Mouse (Mus musculus) limb, embryonic 13.5 days (tissue): ENCODE results near the gene Gm20388. TPM values are rescaled to one million over a fixed set of nuclear protein-coding genes. Genes with fewer than 3 reads are reported as not detected.
A peak's percentile ranks its signal among the peaks of the same experiment; 100 is the strongest.

Experiments used
- ATAC-seq: fragments of 200-750 bp; cut with Nextera tagmentation; 2 replicates; pipeline ENCODE4 v1.8.0; 2017; ENCODE audit warnings: low read depth, moderate number of reproducible peaks, moderate TSS enrichment; ENCODE audit not compliant: low FRiP score
- H3K27ac ChIP-seq: fragments of 300-500 bp; sonication (generic); 2 replicates; pipeline ENCODE4 v1.5.1; 2015; ENCODE audit warnings: inconsistent platforms, mild to moderate bottlenecking, moderate library complexity
- H3K27me3 ChIP-seq: fragments of 300-500 bp; sonication (generic); 2 replicates; pipeline ENCODE4 v1.6.1; 2015; ENCODE audit warnings: mild to moderate bottlenecking, inconsistent platforms
- H3K36me3 ChIP-seq: fragments of 300-500 bp; sonication (generic); 2 replicates; pipeline ENCODE4 v1.6.1; 2015; ENCODE audit warnings: inconsistent platforms, mild to moderate bottlenecking, moderate library complexity
- H3K4me1 ChIP-seq: fragments of 300-500 bp; sonication (generic); 2 replicates; pipeline ENCODE4 v1.6.1; 2015; ENCODE audit warnings: inconsistent platforms
- H3K4me2 ChIP-seq: fragments of 300-500 bp; sonication (generic); replicated peaks from 2 replicates; pipeline ENCODE4 v1.6.1; 2015; ENCODE audit warnings: inconsistent platforms, mild to moderate bottlenecking, moderate library complexity
- H3K4me3 ChIP-seq: fragments of 300-500 bp; sonication (generic); 2 replicates; pipeline ENCODE4 v1.5.1; 2015; ENCODE audit warnings: moderate library complexity, mild to moderate bottlenecking, inconsistent platforms
- H3K9ac ChIP-seq: fragments of 300-500 bp; sonication (generic); 2 replicates; pipeline ENCODE4 v1.6.1; 2015; ENCODE audit warnings: mild to moderate bottlenecking, inconsistent platforms
- H3K9me3 ChIP-seq: fragments of 300-500 bp; sonication (generic); 2 replicates; pipeline ENCODE4 v1.6.1; 2016; ENCODE audit warnings: inconsistent platforms
- WGBS: fragments of 180-500 bp; shearing (Covaris S2); methylation state at CpG from one replicate; pipeline ENCODE4 v1.1.7; 2015; 5-methylcytosine and 5-hydroxymethylcytosine counted together
- polyA plus RNA-seq: library from polyadenylated mRNA; unstranded; fragments of >200 nt; fragmentation: Nextera tagmentation; extraction: Ambion mirVana; gene quantifications from 2 replicates; pipeline ENCODE4 v1.2.1, GENCODE M21; 2015

Gene Gm20388
- polyA plus RNA-seq, 1 experiment from 2014 or later = 7.1 TPM

DNA sequence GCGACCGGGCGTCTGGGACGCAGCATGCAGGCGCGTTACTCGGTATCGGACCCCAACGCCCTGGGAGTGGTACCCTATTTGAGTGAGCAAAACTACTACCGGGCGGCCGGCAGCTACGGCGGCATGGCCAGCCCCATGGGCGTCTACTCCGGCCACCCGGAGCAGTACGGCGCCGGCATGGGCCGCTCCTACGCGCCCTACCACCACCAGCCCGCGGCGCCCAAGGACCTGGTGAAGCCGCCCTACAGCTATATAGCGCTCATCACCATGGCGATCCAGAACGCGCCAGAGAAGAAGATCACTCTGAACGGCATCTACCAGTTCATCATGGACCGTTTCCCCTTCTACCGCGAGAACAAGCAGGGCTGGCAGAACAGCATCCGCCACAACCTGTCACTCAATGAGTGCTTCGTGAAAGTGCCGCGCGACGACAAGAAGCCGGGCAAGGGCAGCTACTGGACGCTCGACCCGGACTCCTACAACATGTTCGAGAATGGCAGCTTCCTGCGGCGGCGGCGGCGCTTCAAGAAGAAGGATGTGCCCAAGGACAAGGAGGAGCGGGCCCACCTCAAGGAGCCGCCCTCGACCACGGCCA lies 1206.0 kb downstream of the Gm20388 start:
- peak overlapping the region; percentile 90 for H3K4me2 ChIP-seq
- peak overlapping the region; percentile 91 for H3K27ac ChIP-seq
- ATAC-seq = 0 out of 2 replicates have a peak, but pooled peaks have one; percentile 12
- peaks cover 54% of the 10 kb centered on the region for H3K4me1 ChIP-seq
- no peaks in the 10 kb centered on the region for H3K9me3 ChIP-seq
- H3K4me3 ChIP-seq = peak overlapping the region; percentile 68
- H3K27me3 ChIP-seq = peaks cover 87% of the 10 kb centered on the region
- WGBS = under 1% methylated on average over 55 of the region's 55 CpGs
- H3K36me3 ChIP-seq = no peaks in the 10 kb centered on the region; the same call in 1 of the 2 replicates
- H3K9ac ChIP-seq = peak overlapping the region; percentile 80

DNA sequence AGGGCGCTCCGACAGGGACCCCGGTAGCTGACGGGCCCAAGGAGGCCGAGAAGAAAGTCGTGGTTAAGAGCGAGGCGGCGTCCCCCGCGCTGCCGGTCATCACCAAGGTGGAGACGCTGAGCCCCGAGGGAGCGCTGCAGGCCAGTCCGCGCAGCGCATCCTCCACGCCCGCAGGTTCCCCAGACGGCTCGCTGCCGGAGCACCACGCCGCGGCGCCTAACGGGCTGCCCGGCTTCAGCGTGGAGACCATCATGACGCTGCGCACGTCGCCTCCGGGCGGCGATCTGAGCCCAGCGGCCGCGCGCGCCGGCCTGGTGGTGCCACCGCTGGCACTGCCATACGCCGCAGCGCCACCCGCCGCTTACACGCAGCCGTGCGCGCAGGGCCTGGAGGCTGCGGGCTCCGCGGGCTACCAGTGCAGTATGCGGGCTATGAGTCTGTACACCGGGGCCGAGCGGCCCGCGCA lies 1206.6 kb downstream of the Gm20388 start:
- Histone ChIP-seq H3K4me2 (peak overlapping the region; percentile 90), H3K4me3 (peak overlapping the region; percentile 68), H3K27me3 (peaks cover 89% of the 10 kb centered on the region), H3K4me1 (peaks cover 54% of the 10 kb centered on the region), H3K9ac (peak overlapping the region; percentile 80), H3K36me3 (no peaks in the 10 kb centered on the region; the same call in 1 of the 2 replicates), H3K27ac (peak overlapping the region; percentile 91; the same call in 1 of the 2 replicates), H3K9me3 (no peaks in the 10 kb centered on the region)
- WGBS = 1% methylated on average over 61 of the region's 62 CpGs
- ATAC-seq = no peak

DNA sequence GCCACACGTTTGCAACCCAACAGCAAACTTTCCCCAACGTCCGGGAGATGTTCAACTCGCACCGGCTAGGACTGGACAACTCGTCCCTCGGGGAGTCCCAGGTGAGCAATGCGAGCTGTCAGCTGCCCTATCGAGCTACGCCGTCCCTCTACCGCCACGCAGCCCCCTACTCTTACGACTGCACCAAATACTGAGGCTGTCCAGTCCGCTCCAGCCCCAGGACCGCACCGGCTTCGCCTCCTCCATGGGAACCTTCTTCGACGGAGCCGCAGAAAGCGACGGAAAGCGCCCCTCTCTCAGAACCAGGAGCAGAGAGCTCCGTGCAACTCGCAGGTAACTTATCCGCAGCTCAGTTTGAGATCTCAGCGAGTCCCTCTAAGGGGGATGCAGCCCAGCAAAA lies 1207.3 kb downstream of the Gm20388 start:
- 1% methylated on average over 28 of the region's 28 CpGs for WGBS
- no peak for ATAC-seq
- Histone ChIP-seq H3K9me3 (no peaks in the 10 kb centered on the region), H3K36me3 (no peaks in the 10 kb centered on the region; the same call in 1 of the 2 replicates), H3K27me3 (peaks cover 89% of the 10 kb centered on the region), H3K27ac (no peak overlapping the region), H3K4me2 (peak overlapping the region; percentile 90), H3K4me1 (peaks cover 54% of the 10 kb centered on the region), H3K4me3 (peak overlapping the region; percentile 68), H3K9ac (peak overlapping the region; percentile 80)

DNA sequence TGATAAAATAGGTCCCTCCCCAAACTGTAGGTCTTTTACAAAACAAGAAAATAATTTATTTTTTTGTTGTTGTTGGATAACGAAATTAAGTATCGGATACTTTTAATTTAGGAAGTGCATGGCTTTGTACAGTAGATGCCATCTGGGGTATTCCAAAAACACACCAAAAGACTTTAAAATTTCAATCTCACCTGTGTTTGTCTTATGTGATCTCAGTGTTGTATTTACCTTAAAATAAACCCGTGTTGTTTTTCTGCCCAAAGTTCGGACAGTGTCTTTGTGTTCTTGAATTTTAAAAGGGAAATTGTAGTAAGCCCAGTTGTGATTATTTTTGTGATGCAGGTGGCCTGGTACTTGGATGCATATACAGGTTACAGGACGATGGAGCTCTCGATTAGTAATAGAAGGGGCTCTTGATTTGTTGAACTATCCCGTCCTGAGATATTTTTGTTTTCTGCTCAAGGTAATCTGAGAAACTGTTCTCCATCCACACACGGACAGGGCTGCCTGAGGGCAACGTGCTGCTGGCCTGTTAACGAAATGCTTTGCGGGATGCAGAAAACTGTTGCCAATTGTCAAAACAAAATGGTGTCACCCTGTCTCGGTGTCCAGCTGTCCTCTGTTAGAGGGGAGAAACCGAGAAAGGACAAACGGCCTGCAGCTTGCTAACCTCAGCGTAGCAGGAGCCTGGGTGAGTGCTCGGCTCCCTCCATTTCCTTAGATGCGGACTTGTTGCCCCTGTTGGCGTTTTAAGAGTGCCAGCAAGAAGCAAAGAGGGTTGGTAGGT lies 1208.2 kb downstream of the Gm20388 start:
- Histone ChIP-seq H3K9ac (peak overlapping the region; percentile 80), H3K27me3 (peaks cover 93% of the 10 kb centered on the region), H3K4me2 (peak overlapping the region; percentile 90), H3K4me1 (peaks cover 50% of the 10 kb centered on the region), H3K36me3 (no peaks in the 10 kb centered on the region; the same call in 1 of the 2 replicates), H3K4me3 (peak overlapping the region; percentile 68), H3K9me3 (no peaks in the 10 kb centered on the region), H3K27ac (no peak overlapping the region)
- WGBS = 2% methylated on average over 18 of the region's 18 CpGs
- no peak for ATAC-seq

DNA sequence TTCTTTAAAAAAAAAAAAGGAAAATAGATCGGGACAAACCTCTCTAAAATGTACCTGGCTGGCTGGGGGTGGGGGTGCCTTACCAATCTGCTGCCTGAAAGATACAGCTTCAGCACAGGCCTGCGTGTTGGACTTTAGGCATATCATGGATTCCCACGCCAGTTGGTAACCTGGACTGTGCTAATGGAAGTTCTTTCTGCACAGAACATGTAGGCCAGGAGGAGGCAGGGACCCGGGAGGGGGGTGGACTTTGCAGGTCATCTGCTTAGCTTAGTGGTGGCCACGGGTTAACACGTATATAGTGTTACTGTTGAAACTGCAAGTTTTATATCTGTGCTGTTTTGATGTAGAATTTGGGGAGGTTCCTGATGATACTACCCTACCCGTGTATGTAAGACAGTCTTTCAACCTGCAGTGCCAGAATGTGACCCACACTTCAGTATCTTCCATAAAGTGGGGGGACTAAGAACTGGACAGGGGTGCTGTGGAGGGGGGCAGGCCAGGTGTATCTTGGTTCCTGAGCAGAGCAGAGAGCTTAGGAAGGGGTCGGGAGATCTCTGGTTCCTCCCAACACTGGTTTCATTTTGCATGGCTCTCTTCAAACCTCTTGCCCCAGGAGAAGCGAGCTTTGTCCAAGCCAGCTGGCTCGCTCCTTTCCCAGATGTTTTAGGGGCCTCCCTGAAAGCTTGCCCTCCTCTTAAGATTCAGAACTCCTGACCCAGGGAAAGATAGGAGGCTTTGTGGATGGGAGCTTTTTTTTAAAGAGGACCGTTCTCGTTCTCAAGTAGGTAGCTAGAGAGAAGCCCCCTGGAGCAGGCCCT lies 1209.2 kb downstream of the Gm20388 start:
- Histone ChIP-seq H3K36me3 (no peaks in the 10 kb centered on the region; the same call in 1 of the 2 replicates), H3K4me1 (peaks cover 47% of the 10 kb centered on the region), H3K4me2 (peak overlapping the region; percentile 90), H3K4me3 (peak overlapping the region; percentile 68), H3K27me3 (peaks cover 92% of the 10 kb centered on the region), H3K9ac (peak overlapping the region; percentile 80), H3K27ac (no peak overlapping the region), H3K9me3 (0 out of 2 replicates have a peak, but pooled peaks cover 4% of the 10 kb centered on the region)
- 10% methylated on average over 12 of the region's 12 CpGs for WGBS
- ATAC-seq = no peak

DNA sequence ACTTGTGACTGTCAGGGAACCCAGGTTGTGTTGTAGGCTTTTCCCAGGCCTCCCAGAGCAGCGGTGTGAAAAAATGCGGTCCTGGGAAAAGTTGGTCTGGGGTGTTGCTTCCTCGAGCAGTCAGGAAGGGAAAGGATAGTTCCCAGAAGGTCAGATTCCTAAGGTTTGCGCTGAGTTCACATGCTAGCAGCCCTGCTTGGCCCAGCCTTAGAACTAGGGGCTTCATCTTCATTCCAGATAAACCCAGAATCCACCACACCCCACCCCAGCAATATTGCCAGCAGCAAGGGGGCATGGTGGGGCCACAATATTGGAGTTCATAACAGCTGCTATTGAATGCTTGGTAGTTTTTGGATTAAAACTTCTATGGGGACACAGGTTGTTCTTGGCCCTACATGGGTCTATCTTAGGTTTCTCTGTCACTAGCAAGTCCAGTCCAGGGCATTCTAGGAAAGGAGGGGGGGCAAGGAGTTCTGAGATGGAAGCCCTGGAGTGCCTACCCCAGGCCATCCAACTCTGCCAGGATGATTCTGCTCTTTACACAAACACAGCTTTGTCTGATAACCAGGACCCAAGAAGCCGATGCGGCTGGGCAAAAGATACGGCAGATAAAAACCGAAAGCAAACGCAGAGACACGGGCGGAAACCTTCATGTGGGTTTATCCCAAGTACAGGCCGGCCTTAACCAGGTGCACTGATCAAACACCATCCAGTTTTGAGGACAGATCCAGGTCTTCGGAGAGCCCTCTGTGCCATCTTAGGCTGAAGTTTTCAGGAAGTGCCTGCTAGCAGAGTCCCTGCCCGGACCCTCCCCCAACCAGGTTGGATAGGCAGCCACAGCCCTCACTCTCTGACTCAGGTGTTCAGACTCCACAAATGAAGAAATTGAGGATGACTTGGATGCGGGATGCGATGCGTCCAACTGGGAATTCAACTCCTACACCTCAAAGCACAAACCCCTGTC lies 1210.1 kb downstream of the Gm20388 start:
- Histone ChIP-seq H3K36me3 (no peaks in the 10 kb centered on the region; the same call in 1 of the 2 replicates), H3K4me3 (peak overlapping the region; percentile 68), H3K27me3 (peaks cover 93% of the 10 kb centered on the region), H3K4me2 (peak overlapping the region; percentile 90), H3K9me3 (0 out of 2 replicates have a peak, but pooled peaks cover 4% of the 10 kb centered on the region), H3K4me1 (peaks cover 51% of the 10 kb centered on the region), H3K27ac (no peak overlapping the region), H3K9ac (peak overlapping the region; percentile 80)
- 23% methylated on average over 17 of the region's 17 CpGs for WGBS
- ATAC-seq = no peak

DNA sequence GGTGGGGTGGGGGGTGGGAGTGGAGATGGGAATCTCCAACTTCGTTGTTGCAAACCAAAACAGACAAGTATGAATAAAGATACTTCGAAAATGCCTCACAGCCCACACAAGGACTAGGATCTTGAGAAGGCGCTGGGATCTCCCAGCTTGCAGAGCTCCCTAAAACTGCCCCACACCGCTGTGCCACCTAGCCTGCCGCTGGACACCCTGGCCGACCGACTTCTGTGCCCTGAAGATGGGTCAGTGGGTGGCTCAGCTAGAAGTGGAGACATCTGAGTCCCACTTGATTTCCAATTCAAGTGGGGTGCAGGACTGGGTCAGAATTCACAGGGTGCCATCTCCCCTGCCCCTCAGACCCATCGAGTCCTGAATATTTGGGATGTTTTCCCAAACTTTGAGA lies 1211.1 kb downstream of the Gm20388 start:
- Histone ChIP-seq H3K27me3 (peaks cover 96% of the 10 kb centered on the region), H3K9ac (no peak overlapping the region), H3K36me3 (no peaks in the 10 kb centered on the region; the same call in 1 of the 2 replicates), H3K27ac (no peak overlapping the region), H3K4me2 (peak overlapping the region; percentile 90; the same call in 1 of the 2 replicates), H3K9me3 (0 out of 2 replicates have a peak, but pooled peaks cover 4% of the 10 kb centered on the region), H3K4me1 (peaks cover 54% of the 10 kb centered on the region), H3K4me3 (no peak overlapping the region)
- 22% methylated on average over 8 of the region's 8 CpGs for WGBS
- no peak for ATAC-seq

DNA sequence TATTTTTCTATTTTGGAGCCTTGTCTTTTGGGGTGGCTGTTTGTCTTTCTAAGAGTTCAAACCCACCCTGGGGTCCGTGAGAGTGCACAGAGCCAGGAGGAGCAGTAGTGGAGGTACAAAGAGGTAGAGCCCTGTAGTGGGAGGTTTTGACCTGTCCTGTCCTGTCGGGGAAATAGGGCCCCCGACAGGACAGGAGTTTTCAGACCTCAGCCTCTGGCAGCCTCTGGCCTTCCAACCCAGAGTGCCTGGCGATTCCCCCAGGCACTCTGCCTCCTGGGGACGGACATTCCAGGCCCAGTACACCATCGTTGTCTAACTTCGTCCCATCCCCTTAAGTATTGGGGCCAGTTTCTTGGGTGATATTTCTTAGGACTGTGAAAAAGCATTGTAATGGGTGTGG lies 1211.7 kb downstream of the Gm20388 start:
- peaks cover 96% of the 10 kb centered on the region for H3K27me3 ChIP-seq
- no peak overlapping the region for H3K9ac ChIP-seq
- H3K27ac ChIP-seq = no peak overlapping the region
- H3K9me3 ChIP-seq = 0 out of 2 replicates have a peak, but pooled peaks cover 4% of the 10 kb centered on the region
- no peak overlapping the region for H3K4me2 ChIP-seq
- H3K4me1 ChIP-seq = peaks cover 54% of the 10 kb centered on the region
- WGBS = 16% methylated on average over 7 of the region's 7 CpGs
- H3K36me3 ChIP-seq = no peaks in the 10 kb centered on the region; the same call in 1 of the 2 replicates
- ATAC-seq = no peak
- H3K4me3 ChIP-seq = no peak overlapping the region

DNA sequence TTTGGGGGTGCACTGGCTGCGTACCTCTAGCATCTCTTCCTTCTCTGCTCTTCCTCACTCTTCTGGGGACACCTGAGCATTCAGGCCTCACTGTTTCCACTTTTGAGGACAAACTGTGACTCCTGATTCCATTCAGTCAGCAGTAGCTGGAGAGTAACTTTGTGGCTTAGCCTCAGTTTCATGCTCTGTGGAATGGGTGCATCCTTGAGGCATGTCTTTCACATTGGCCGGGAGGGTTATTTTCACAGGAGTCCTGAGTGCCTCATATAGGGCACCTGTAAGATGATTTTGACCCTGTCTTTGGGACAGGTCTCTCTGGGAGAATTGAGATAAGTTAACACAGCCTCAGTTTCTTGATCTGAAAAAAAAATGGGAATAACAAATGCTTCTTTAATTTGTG lies 1212.5 kb downstream of the Gm20388 start:
- no peak overlapping the region for H3K9ac ChIP-seq
- H3K4me1 ChIP-seq = peaks cover 54% of the 10 kb centered on the region
- no peak for ATAC-seq
- H3K4me2 ChIP-seq = no peak overlapping the region
- no peaks in the 10 kb centered on the region; the same call in 1 of the 2 replicates for H3K36me3 ChIP-seq
- H3K9me3 ChIP-seq = 0 out of 2 replicates have a peak, but pooled peaks cover 4% of the 10 kb centered on the region
- H3K27me3 ChIP-seq = peaks cover 96% of the 10 kb centered on the region
- 68% methylated on average over 2 of the region's 2 CpGs for WGBS
- no peak overlapping the region for H3K4me3 ChIP-seq
- H3K27ac ChIP-seq = no peak overlapping the region

DNA sequence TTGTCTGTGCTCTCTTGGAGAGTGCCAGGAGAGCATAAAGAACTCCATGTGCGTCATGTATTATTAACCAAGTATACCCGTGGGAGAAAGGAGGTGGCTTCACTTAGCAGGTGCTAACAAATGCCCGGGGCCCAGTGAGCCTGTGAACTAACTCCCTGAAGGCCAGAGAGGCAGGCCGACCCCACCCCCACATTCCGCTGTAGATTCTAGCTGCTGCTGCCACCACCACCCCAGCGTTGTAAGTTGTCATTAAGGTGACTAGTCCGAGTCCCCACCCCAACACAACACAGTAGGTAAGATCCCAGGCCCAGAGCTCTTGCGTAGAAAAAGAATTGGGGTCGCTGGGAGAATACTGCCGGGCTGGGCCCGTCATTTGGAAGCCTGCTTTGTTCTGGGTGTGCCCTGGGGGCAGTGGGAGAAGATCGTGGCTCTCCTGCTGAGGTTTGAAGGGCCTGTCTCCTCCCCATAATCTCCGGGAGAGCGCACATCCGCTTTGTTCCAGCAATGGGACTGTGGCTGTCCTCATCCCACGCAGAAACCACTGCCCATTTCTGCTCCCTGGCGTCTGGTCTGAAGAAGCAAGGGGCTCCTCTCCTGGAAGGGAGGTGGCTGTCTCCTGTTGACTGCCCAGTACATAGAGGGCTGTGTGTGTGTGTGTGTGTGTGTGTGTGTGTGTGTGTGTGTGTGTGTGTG lies 1214.1 kb downstream of the Gm20388 start:
- H3K27me3 ChIP-seq = peaks cover 99% of the 10 kb centered on the region
- ATAC-seq = no peak
- 5% methylated on average over 17 of the region's 17 CpGs for WGBS
- peak overlapping the region; percentile 69 for H3K4me2 ChIP-seq
- H3K4me1 ChIP-seq = peaks cover 65% of the 10 kb centered on the region
- H3K36me3 ChIP-seq = no peaks in the 10 kb centered on the region; the same call in 1 of the 2 replicates
- 0 out of 2 replicates have a peak, but pooled peaks cover 4% of the 10 kb centered on the region for H3K9me3 ChIP-seq
- H3K4me3 ChIP-seq = peak overlapping the region; percentile 38
- H3K9ac ChIP-seq = no peak overlapping the region; the same call in 1 of the 2 replicates
- no peak overlapping the region for H3K27ac ChIP-seq
